Mouse (Mus musculus): ENCODE results near the gene Il4i1. TPM values are rescaled to one million over a fixed set of nuclear protein-coding genes. Genes with fewer than 3 reads are reported as not detected.

The Il4i1 gene
- 0.52 and 1.9 TPM in 2 replicates for polyA plus RNA-seq (2014; fragmentation: Nextera tagmentation; extraction: Ambion mirVana)

GRCm38 (mm10) chr7:44815721-44816469, at the start of gene Il4i1, which contains the start of gene Nup62:
Gene Il4i1, plus strand, starts transcription at chr7:44816387.
Gene Nup62, plus strand, starts transcription at chr7:44816088.
- peak within 1 kb of the TSS; percentile 98 for H3K9ac ChIP-seq (replicated peaks; ENCODE audit: low read length)
- peak within 1 kb of the TSS; percentile 61 for H3K4me2 ChIP-seq (ENCODE audit: low read depth, low read length)
- no peaks in the 10 kb centered on the region for H3K36me3 ChIP-seq (replicated peaks; ENCODE audit: control insufficient read depth, insufficient read depth, low read depth, low read length)
- H3K27me3 ChIP-seq (ENCODE audit: control insufficient read depth, insufficient read depth, low read length): no peaks in the 10 kb centered on the region
- peak within 1 kb of the TSS; percentile 61 for H3K4me3 ChIP-seq (ENCODE audit: low read depth, low read length)
- DNase-seq (ENCODE audit: low spot score) (peak; percentile 100), ATAC-seq (replicated peaks; ENCODE audit: insufficient number of reproducible peaks, low FRiP score, low TSS enrichment, low read depth) (peak; percentile 95)
- peak within 1 kb of the TSS; percentile 97 for H3K27ac ChIP-seq (replicated peaks; ENCODE audit: low read depth, low read length)
- WGBS: under 1% methylated on average over 57 of the region's 62 CpGs
- no peaks in the 10 kb centered on the region for H3K9me3 ChIP-seq (replicated peaks; ENCODE audit: control insufficient read depth, low read length)
- H3K4me1 ChIP-seq (ENCODE audit: control insufficient read depth, insufficient read depth, low read length): peaks cover 14% of the 10 kb centered on the region

GRCm38 (mm10) chr7:44768129-44768528, 48.1 kb upstream of the Il4i1 start:
- Histone ChIP-seq H3K9ac (replicated peaks; ENCODE audit: low read length) (no peak overlapping the region), H3K4me2 (ENCODE audit: low read depth, low read length) (no peak overlapping the region), H3K27me3 (ENCODE audit: control insufficient read depth, insufficient read depth, low read length) (no peaks in the 10 kb centered on the region), H3K4me3 (ENCODE audit: low read depth, low read length) (no peak overlapping the region), H3K36me3 (replicated peaks; ENCODE audit: control insufficient read depth, insufficient read depth, low read depth, low read length) (peaks cover 3% of the 10 kb centered on the region), H3K4me1 (ENCODE audit: control insufficient read depth, insufficient read depth, low read length) (no peaks in the 10 kb centered on the region), H3K27ac (replicated peaks; ENCODE audit: low read depth, low read length) (no peak overlapping the region), H3K9me3 (replicated peaks; ENCODE audit: control insufficient read depth, low read length) (no peaks in the 10 kb centered on the region)
- no peak for DNase-seq (ENCODE audit: low spot score)
- 86% methylated on average over 5 of the region's 5 CpGs for WGBS
- no peak for ATAC-seq (replicated peaks; ENCODE audit: insufficient number of reproducible peaks, low FRiP score, low TSS enrichment, low read depth)

GRCm38 (mm10) chr7:44770046-44770578, 46.1 kb upstream of the Il4i1 start:
- H3K4me2 ChIP-seq (ENCODE audit: low read depth, low read length): no peak overlapping the region
- H3K4me3 ChIP-seq (ENCODE audit: low read depth, low read length): no peak overlapping the region
- H3K4me1 ChIP-seq (ENCODE audit: control insufficient read depth, insufficient read depth, low read length): no peaks in the 10 kb centered on the region
- H3K9me3 ChIP-seq (replicated peaks; ENCODE audit: control insufficient read depth, low read length): no peaks in the 10 kb centered on the region
- no peaks in the 10 kb centered on the region for H3K27me3 ChIP-seq (ENCODE audit: control insufficient read depth, insufficient read depth, low read length)
- H3K36me3 ChIP-seq (replicated peaks; ENCODE audit: control insufficient read depth, insufficient read depth, low read depth, low read length): no peaks in the 10 kb centered on the region; the same call in 1 of the 2 replicates
- DNase-seq (ENCODE audit: low spot score): peak; percentile 94
- no peak overlapping the region for H3K9ac ChIP-seq (replicated peaks; ENCODE audit: low read length)
- 16% methylated on average over 6 of the region's 6 CpGs for whole genome bisulfite sequencing
- H3K27ac ChIP-seq (replicated peaks; ENCODE audit: low read depth, low read length): no peak overlapping the region
- no peak for ATAC-seq (replicated peaks; ENCODE audit: insufficient number of reproducible peaks, low FRiP score, low TSS enrichment, low read depth)

- H3K36me3 ChIP-seq (replicated peaks; ENCODE audit: control insufficient read depth, insufficient read depth, low read depth, low read length): no peaks in the 10 kb centered on the region
- H3K27ac ChIP-seq (replicated peaks; ENCODE audit: low read depth, low read length): no peak overlapping the region
- H3K4me3 ChIP-seq (ENCODE audit: low read depth, low read length): no peak overlapping the region
- no peaks in the 10 kb centered on the region for H3K9me3 ChIP-seq (replicated peaks; ENCODE audit: control insufficient read depth, low read length)
- H3K4me1 ChIP-seq (ENCODE audit: control insufficient read depth, insufficient read depth, low read length): no peaks in the 10 kb centered on the region
- no peak for DNase-seq (ENCODE audit: low spot score)
- no peak overlapping the region for H3K4me2 ChIP-seq (ENCODE audit: low read depth, low read length)
- ATAC-seq (replicated peaks; ENCODE audit: insufficient number of reproducible peaks, low FRiP score, low TSS enrichment, low read depth): no peak
- 85% methylated on average over 8 of the region's 8 CpGs for WGBS
- H3K27me3 ChIP-seq (ENCODE audit: control insufficient read depth, insufficient read depth, low read length): no peaks in the 10 kb centered on the region
- no peak overlapping the region for H3K9ac ChIP-seq (replicated peaks; ENCODE audit: low read length)
Observed at GRCm38 (mm10) chr7:44772591-44773204, 43.5 kb upstream of the Il4i1 start.

- Histone ChIP-seq H3K4me1 (ENCODE audit: control insufficient read depth, insufficient read depth, low read length) (no peaks in the 10 kb centered on the region), H3K9ac (replicated peaks; ENCODE audit: low read length) (no peak overlapping the region), H3K9me3 (replicated peaks; ENCODE audit: control insufficient read depth, low read length) (no peaks in the 10 kb centered on the region), H3K27ac (replicated peaks; ENCODE audit: low read depth, low read length) (no peak overlapping the region), H3K4me2 (ENCODE audit: low read depth, low read length) (no peak overlapping the region), H3K27me3 (ENCODE audit: control insufficient read depth, insufficient read depth, low read length) (no peaks in the 10 kb centered on the region), H3K4me3 (ENCODE audit: low read depth, low read length) (no peak overlapping the region), H3K36me3 (replicated peaks; ENCODE audit: control insufficient read depth, insufficient read depth, low read depth, low read length) (no peaks in the 10 kb centered on the region)
- 75% methylated on average over 9 of the region's 9 CpGs for WGBS
- ATAC-seq (replicated peaks; ENCODE audit: insufficient number of reproducible peaks, low FRiP score, low TSS enrichment, low read depth) (no peak), DNase-seq (ENCODE audit: low spot score) (peak; percentile 3)
Observed at GRCm38 (mm10) chr7:44776849-44777498, 39.2 kb upstream of the Il4i1 start.

GRCm38 (mm10) chr7:44780101-44780500, 36.1 kb upstream of the Il4i1 start:
- H3K9ac ChIP-seq (replicated peaks; ENCODE audit: low read length): no peak overlapping the region
- H3K27me3 ChIP-seq (ENCODE audit: control insufficient read depth, insufficient read depth, low read length): no peaks in the 10 kb centered on the region
- WGBS: 86% methylated on average over 8 of the region's 8 CpGs
- no peaks in the 10 kb centered on the region for H3K9me3 ChIP-seq (replicated peaks; ENCODE audit: control insufficient read depth, low read length)
- H3K36me3 ChIP-seq (replicated peaks; ENCODE audit: control insufficient read depth, insufficient read depth, low read depth, low read length): no peaks in the 10 kb centered on the region
- no peak for DNase-seq (ENCODE audit: low spot score)
- H3K4me3 ChIP-seq (ENCODE audit: low read depth, low read length): no peak overlapping the region
- no peaks in the 10 kb centered on the region for H3K4me1 ChIP-seq (ENCODE audit: control insufficient read depth, insufficient read depth, low read length)
- no peak overlapping the region for H3K4me2 ChIP-seq (ENCODE audit: low read depth, low read length)
- ATAC-seq (replicated peaks; ENCODE audit: insufficient number of reproducible peaks, low FRiP score, low TSS enrichment, low read depth): no peak
- no peak overlapping the region for H3K27ac ChIP-seq (replicated peaks; ENCODE audit: low read depth, low read length)

- no peaks in the 10 kb centered on the region for H3K4me1 ChIP-seq (ENCODE audit: control insufficient read depth, insufficient read depth, low read length)
- H3K4me2 ChIP-seq (ENCODE audit: low read depth, low read length): no peak overlapping the region
- no peak overlapping the region for H3K27ac ChIP-seq (replicated peaks; ENCODE audit: low read depth, low read length)
- H3K9ac ChIP-seq (replicated peaks; ENCODE audit: low read length): no peak overlapping the region
- H3K27me3 ChIP-seq (ENCODE audit: control insufficient read depth, insufficient read depth, low read length): no peaks in the 10 kb centered on the region
- ATAC-seq (replicated peaks; ENCODE audit: insufficient number of reproducible peaks, low FRiP score, low TSS enrichment, low read depth) (no peak), DNase-seq (ENCODE audit: low spot score) (no peak)
- no peak overlapping the region for H3K4me3 ChIP-seq (ENCODE audit: low read depth, low read length)
- 69% methylated on average over 3 of the region's 3 CpGs for WGBS
- H3K36me3 ChIP-seq (replicated peaks; ENCODE audit: control insufficient read depth, insufficient read depth, low read depth, low read length): no peaks in the 10 kb centered on the region
- no peaks in the 10 kb centered on the region for H3K9me3 ChIP-seq (replicated peaks; ENCODE audit: control insufficient read depth, low read length)
Observed at GRCm38 (mm10) chr7:44789531-44789930, 26.7 kb upstream of the Il4i1 start.
